Mouse (Mus musculus) testis, adult 2 months (tissue): Measurements from ENCODE around the gene Apoc4. TPM values are rescaled to one million over a fixed set of nuclear protein-coding genes. Genes with fewer than 3 reads are reported as not detected.
A peak's percentile ranks its signal among the peaks of the same experiment; 100 is the strongest.

Experiments
- H3K27ac ChIP-seq: fragments of 200-500 bp; 2 replicates; pipeline ENCODE4 v1.5.1; 2012; ENCODE audit warnings: low read depth, low read length; ENCODE audit not compliant: control insufficient read depth, insufficient read depth
- H3K27me3 ChIP-seq: fragments of 200-500 bp; 2 replicates; pipeline ENCODE4 v1.6.1; 2012; ENCODE audit warnings: mild to moderate bottlenecking, low read length, moderate library complexity; ENCODE audit not compliant: control insufficient read depth, insufficient read depth
- H3K36me3 ChIP-seq: fragments of 200-500 bp; 2 replicates; pipeline ENCODE4 v1.6.1; 2012; ENCODE audit warnings: mild to moderate bottlenecking, low read length; ENCODE audit not compliant: control insufficient read depth, insufficient read depth
- H3K4me1 ChIP-seq: fragments of 200-500 bp; 2 replicates; pipeline ENCODE4 v1.6.1; 2012; ENCODE audit warnings: low read length; ENCODE audit not compliant: control insufficient read depth, insufficient read depth
- H3K4me3 ChIP-seq: fragments of 200-500 bp; 2 replicates; pipeline ENCODE4 v1.5.1; 2012; ENCODE audit warnings: low read depth, mild to moderate bottlenecking, low read length, moderate library complexity, mixed read lengths; ENCODE audit not compliant: control insufficient read depth
- CTCF ChIP-seq: fragments of 200-500 bp; IDR thresholded peaks from 2 replicates; pipeline ENCODE4 v1.5.1; 2012; ENCODE audit warnings: low read depth, mild to moderate bottlenecking, inconsistent platforms, low read length, moderate library complexity; ENCODE audit not compliant: control insufficient read depth, insufficient read depth, insufficient replicate concordance
- POLR2A ChIP-seq: fragments of 200-500 bp; IDR thresholded peaks from 2 replicates; pipeline ENCODE4 v1.6.1; 2012; ENCODE audit warnings: low read depth, mild to moderate bottlenecking, inconsistent platforms, low read length, moderate library complexity; ENCODE audit not compliant: control insufficient read depth
- polyA plus RNA-seq: library from polyadenylated mRNA; depleted of rRNA; stranded (reverse); fragments of >200 nt; gene quantifications from 2 replicates; pipeline ENCODE4 v1.2.3, GENCODE M21; 2012

The Apoc4 gene
- polyA plus RNA-seq, 1 experiment = not detected

- Histone ChIP-seq H3K36me3 (no peaks in the 10 kb centered on the region), H3K4me3 (peak overlapping the region; percentile 92), H3K27ac (peak overlapping the region; percentile 73), H3K27me3 (no peaks in the 10 kb centered on the region), H3K4me1 (peaks cover 12% of the 10 kb centered on the region)
- TF ChIP-seq POLR2A (no peak), CTCF (no peak)
Measured at GRCm38 (mm10) chr7:19664455-19664954, 16.8 kb downstream of the Apoc4 start.

- TF ChIP-seq CTCF = no peak
- TF ChIP-seq POLR2A = no peak
- peaks cover 9% of the 10 kb centered on the region for H3K4me1 ChIP-seq
- peak overlapping the region; percentile 73; the same call in 1 of the 2 replicates for H3K27ac ChIP-seq
Measured at GRCm38 (mm10) chr7:19663940-19664339, 17.3 kb downstream of the Apoc4 start.

GRCm38 (mm10) chr7:19652614-19653013 lies 28.7 kb downstream of the Apoc4 start:
- Histone ChIP-seq H3K4me3 (no peak overlapping the region), H3K27ac (no peak overlapping the region), H3K36me3 (no peaks in the 10 kb centered on the region; the same call in none of the 2 replicates), H3K27me3 (no peaks in the 10 kb centered on the region), H3K4me1 (no peaks in the 10 kb centered on the region)
- TF ChIP-seq CTCF (no peak), POLR2A (no peak)

More at GRCm38 (mm10) chr7:19663940-19664339, 17.3 kb downstream of the Apoc4 start:
- Histone ChIP-seq H3K4me3 (peak overlapping the region; percentile 92), H3K36me3 (no peaks in the 10 kb centered on the region), H3K27me3 (no peaks in the 10 kb centered on the region)

- no peak overlapping the region for H3K27ac ChIP-seq
- TF ChIP-seq CTCF (no peak), POLR2A (no peak)
Measured at GRCm38 (mm10) chr7:19651063-19651786, 30.1 kb downstream of the Apoc4 start.

GRCm38 (mm10) chr7:19641223-19641622 lies 40.1 kb downstream of the Apoc4 start:
- Histone ChIP-seq H3K36me3 (peaks cover 7% of the 10 kb centered on the region), H3K27me3 (no peaks in the 10 kb centered on the region), H3K4me1 (peaks cover 2% of the 10 kb centered on the region; the same call in 1 of the 2 replicates), H3K27ac (no peak overlapping the region), H3K4me3 (no peak overlapping the region)
- TF ChIP-seq CTCF (no peak), POLR2A (no peak)

More at GRCm38 (mm10) chr7:19651063-19651786, 30.1 kb downstream of the Apoc4 start:
- Histone ChIP-seq H3K4me3 (no peak overlapping the region), H3K36me3 (no peaks in the 10 kb centered on the region; the same call in none of the 2 replicates), H3K4me1 (no peaks in the 10 kb centered on the region), H3K27me3 (no peaks in the 10 kb centered on the region)

- no peak overlapping the region for H3K27ac ChIP-seq
- H3K4me3 ChIP-seq = no peak overlapping the region
- TF ChIP-seq POLR2A (no peak), CTCF (no peak)
- no peaks in the 10 kb centered on the region; the same call in none of the 2 replicates for H3K36me3 ChIP-seq
- H3K27me3 ChIP-seq = no peaks in the 10 kb centered on the region
- no peaks in the 10 kb centered on the region; the same call in 1 of the 2 replicates for H3K4me1 ChIP-seq
Measured at GRCm38 (mm10) chr7:19635074-19635827, 46.0 kb downstream of the Apoc4 start.

GRCm38 (mm10) chr7:19634591-19634990 lies 46.7 kb downstream of the Apoc4 start:
- Histone ChIP-seq H3K4me1 (peaks cover 2% of the 10 kb centered on the region), H3K27me3 (no peaks in the 10 kb centered on the region), H3K27ac (no peak overlapping the region), H3K36me3 (no peaks in the 10 kb centered on the region; the same call in none of the 2 replicates), H3K4me3 (no peak overlapping the region)
- TF ChIP-seq CTCF = no peak
- TF ChIP-seq POLR2A = no peak
